Mouse (Mus musculus) left cerebral cortex, adult 2 months (tissue): ENCODE data around the gene Sh3tc1. TPM values are rescaled to one million over a fixed set of nuclear protein-coding genes. Genes with fewer than 3 reads are reported as not detected.

Experiments used
- DNase-seq, 2 experiments: peaks; one replicate each; pipeline ENCODE4 v3.0.0; 2021 to 2022; ENCODE audit warnings: low spot score in 2 of 2, mixed read lengths in 1 of 2; ENCODE audit errors: extremely low spot score in 1 of 2
- H3K27ac ChIP-seq: fragments of 200-600 bp; 2 replicates; pipeline ENCODE4 v1.8.1; 2022
- H3K4me3 ChIP-seq: fragments of 200-600 bp; 2 replicates; pipeline ENCODE4 v1.8.1; 2022
- CTCF ChIP-seq: fragments of 200-600 bp; IDR thresholded peaks from 2 replicates; pipeline ENCODE4 v1.8.1; 2022; ENCODE audit warnings: antibody characterized with exemption, mild to moderate bottlenecking, moderate library complexity
- intact Hi-C: fragments of 180-260 bp; cut with DNase I; formaldehyde crosslinking; loops from one replicate; pipeline ENCODE4 v1.15.1; 2025
- total RNA-seq, 2 experiments: library from RNA; stranded (reverse); gene quantifications; 2 replicates each; pipeline ENCODE4 v1.2.3; 2021

Sh3tc1 gene
- total RNA-seq, 2 experiments from 2014 or later = 2.4 to 4.3 TPM

DNA sequence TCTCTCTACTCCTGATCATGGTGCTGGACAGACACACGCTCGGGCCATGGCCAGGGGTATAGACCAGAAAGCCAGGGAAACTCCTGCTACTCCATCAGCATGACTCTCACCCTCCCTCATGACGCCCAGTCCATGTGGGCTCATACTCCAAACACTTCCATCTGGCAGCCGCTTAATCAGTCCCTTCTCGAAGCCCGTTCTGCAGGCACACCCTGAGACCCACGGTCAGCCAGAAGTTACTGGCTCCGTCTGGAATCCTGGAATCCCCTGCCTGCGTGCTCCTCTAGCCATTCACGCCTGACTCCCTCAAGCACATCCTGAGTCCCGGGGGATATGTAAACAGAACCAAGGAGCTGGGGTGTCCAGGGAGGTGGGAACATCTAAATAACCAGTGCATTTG is 48.5 kb downstream of the Sh3tc1 start:
- TF ChIP-seq CTCF = no peak
- no peak overlapping the region for H3K27ac ChIP-seq

DNA sequence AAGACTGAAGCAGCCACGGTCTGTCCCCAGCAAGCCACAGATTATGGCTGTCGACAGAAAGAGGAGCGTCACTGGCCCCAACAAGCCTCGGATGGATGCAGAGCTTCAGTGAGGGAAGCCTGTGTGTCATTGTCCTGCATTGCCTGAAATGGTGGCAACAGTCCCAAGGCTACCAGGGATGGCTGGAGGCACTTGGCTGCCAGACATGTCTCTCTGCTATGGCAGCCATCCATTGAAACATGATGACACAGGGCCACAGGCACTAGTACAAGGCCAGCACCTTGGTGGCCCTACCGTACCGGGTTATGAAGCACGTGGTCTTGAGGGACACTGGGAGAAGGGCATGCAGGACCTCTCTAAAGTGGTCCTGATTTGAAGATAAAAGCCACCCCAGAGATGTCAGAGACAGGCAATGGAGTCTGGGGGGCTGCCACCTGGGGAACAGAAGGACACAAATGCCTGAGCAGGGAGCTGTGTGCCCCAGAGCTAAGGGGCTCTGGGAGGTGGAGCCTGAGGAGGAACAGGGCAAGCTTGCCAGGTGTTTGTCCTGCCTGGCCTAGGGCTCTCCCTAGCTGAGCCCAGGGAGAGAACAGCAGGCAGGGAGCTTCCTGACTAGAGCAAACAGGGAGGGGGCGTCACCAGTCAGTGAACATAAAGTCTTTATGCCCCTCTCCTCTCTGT is 49.2 kb downstream of the Sh3tc1 start:
- intact Hi-C loops = no loop called here
- H3K27ac ChIP-seq = no peak overlapping the region
- no peak overlapping the region for H3K4me3 ChIP-seq
- DNase-seq = no peak
- no peak for TF ChIP-seq CTCF

More for the DNA sequence above, 48.5 kb downstream of the Sh3tc1 start:
- intact Hi-C loops = no loop called here
- DNase-seq = no peak
- H3K4me3 ChIP-seq = no peak overlapping the region

DNA sequence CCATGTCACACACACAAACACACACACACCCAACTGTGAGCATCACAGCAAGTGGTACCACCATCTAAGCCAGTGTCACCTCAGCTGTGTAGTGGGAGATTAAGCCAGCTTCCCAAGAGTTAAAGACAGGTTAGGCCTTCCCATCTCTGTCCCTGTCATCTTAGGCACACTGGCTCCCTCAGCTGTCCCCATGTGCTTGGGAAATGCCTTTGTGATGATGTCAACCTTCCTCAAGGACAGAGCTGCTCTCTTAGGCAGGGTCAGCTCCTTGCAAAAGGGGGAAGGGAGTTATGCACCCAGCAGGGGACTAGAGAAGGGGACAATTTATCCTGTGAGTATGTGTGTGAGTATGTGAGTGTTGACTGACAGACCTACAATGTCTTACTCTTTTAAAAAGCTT is 50.4 kb downstream of the Sh3tc1 start:
- H3K4me3 ChIP-seq = no peak overlapping the region
- no peak for DNase-seq
- no peak for TF ChIP-seq CTCF
- H3K27ac ChIP-seq = no peak overlapping the region
- intact Hi-C loops = no loop called here

DNA sequence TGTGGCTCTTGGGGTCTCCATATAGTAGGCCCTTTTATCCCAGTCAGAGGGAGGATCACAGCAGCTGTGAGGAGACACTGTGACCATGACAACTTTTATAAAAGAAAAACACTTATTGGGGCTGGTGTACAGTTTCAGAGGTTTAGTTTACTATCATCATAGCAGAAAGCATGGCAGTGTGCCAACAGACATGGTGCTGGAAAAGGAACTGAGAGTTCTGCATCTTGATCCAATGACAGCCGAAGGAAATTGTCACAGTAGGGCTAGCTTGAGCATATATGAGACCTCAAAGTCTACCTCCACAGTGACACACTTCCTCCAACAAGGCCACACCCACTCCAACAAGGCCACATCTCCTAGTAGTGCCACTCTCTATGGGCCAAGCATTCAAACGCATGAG is 50.9 kb downstream of the Sh3tc1 start:
- TF ChIP-seq CTCF = no peak
- Histone ChIP-seq H3K27ac (no peak overlapping the region), H3K4me3 (no peak overlapping the region)
- intact Hi-C loops = no loop called here
- no peak for DNase-seq

DNA sequence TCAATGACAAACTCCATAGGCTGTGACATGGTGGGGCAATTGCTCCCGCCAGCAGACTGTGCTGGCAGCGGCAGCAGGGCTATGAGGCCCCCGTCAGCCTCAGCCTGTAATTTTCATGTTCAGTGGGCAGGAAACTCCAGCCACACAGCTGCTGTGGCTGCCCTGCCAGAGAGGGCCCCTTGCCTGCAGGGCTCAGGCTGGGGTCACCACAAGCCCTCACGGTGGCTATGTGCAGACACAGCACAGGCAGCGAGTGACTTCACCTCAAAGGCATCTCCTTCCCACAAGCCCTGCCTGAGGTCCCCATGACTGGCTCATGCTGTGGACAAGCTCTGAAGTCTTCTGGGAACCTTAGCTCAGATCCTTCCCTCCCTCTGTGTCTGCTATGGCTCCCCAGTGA is 52.7 kb downstream of the Sh3tc1 start:
- no peak for TF ChIP-seq CTCF
- Histone ChIP-seq H3K27ac (no peak overlapping the region), H3K4me3 (no peak overlapping the region)
- DNase-seq = no peak
- intact Hi-C loops = no loop called here

DNA sequence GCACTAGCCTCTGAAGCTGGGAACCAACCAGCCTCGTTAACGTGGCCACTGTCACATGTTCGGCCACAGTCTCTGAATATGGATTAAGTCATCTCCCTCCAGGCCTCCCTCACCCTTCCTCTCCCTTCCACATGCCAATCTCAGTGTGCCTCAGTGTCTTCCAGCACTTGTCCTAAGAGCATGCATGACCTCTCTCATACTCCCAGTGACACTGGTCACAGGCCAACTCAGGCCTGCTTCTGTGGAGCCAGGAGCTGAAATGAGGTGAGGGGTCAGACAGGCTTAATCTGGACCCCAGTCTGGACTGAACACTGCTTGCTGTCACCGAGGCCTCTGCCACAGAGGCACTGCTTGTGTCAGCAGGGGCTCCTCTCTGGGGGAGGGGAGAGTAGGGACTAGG is 53.5 kb downstream of the Sh3tc1 start:
- intact Hi-C loops = no loop called here
- H3K4me3 ChIP-seq = no peak overlapping the region
- no peak for TF ChIP-seq CTCF
- no peak overlapping the region for H3K27ac ChIP-seq
- no peak for DNase-seq

DNA sequence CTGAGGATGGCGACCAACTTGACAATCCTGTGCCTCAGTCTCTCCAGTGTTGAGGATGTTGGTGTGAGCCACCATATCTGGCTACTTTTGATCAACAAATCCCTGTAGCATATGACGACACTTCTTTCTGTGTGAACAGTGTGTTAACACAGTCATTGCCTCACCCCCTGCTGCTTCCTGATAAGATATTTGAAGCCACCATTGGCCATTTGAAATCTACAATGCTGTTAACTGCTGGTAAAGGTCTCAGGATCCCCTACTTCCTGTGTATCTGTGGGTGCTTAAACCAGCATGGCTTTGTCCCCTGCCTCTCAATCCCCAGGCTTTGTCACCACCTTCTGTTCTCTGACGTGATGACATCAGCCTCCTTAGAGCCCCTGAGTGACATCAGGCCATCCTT is 54.7 kb downstream of the Sh3tc1 start:
- TF ChIP-seq CTCF = no peak
- intact Hi-C loops = no loop called here
- no peak for DNase-seq
- Histone ChIP-seq H3K4me3 (no peak overlapping the region), H3K27ac (no peak overlapping the region)

DNA sequence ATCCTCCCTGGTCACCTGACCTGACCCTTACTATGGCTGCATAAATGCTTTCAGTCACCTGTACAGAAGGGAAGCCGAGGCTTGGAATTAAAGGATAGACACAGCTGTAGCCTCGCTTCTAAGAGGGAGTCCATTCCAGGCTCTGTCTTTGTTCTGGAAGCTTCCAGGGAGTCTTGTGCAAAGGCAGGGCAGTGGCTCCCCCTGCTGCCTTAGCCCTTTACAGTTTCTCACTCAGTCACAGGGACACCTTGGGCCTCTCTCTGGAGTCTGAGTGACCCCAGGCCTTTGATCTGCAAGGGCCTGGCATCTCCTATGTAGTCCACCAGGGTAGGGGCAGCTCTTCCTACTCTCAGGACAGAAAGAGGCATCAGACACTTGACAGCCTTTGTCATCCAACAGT is 58.8 kb downstream of the Sh3tc1 start:
- TF ChIP-seq CTCF = peak; percentile 65
- no peak overlapping the region for H3K27ac ChIP-seq
- no peak overlapping the region for H3K4me3 ChIP-seq
- peak in 1 of 2 experiments; percentile 34 for DNase-seq
- intact Hi-C loops = loop anchor here (1.0 to 5.0 kb wide), 2 partner anchors 54 to 86 kb away; no protein-coding TSS in a partner anchor

DNA sequence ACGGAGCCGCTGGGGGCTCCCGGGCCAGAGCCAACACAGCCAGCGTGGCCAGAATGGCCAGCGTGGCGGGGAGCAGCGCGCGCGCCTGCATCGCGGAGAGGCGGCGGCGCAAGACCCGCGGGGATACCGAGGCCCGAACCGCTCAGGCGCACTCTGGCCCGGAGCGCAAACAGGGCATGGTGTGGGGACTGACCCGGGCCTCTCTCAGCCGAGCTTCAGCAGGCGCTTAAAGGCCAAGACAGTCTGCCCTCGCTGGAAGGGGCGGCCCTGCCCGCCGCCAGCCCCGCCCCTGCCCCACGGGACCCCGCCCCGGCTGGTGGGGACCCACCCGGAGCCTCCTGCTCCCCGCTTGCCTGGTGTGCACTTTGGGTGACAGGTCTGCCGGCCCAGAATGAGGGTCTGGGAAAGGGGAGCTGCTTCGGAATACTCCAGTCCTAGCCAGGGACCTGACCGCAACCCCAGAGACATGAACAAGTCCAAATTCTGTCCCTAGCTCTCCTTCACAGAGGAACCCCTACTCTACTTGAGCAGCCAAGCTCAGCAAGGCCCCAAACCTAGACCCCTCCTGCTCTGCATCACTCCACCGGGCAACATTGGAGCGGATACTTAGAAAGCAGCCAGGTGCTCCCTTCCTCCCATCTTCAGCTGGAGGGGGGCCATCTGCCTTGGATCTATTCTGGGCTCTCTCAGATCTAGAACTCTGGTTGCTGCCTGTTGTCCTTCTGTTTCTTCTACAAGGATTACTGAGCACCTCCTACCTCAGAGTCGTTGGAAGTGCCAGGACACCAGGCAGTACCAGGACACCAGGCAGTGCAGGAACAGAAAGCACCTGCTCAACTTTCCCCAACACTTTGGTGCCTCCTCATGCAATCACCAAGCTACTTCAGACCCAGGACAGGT is 60.3 kb downstream of the Sh3tc1 start, which contains the start of gene Htra3:
Gene Htra3, minus strand, starts transcription at position 527 of the 900 bp plus-strand sequence.
- peak within 1 kb of the TSS; percentile 25; the same call in 1 of the 2 replicates for H3K27ac ChIP-seq
- peak within 1 kb of the TSS; percentile 41 for H3K4me3 ChIP-seq
- intact Hi-C loops = loop anchor here (5.0 kb wide), 1 partner anchor 52 kb away; no protein-coding TSS in a partner anchor
- TF ChIP-seq CTCF = no peak
- DNase-seq = no peak

DNA sequence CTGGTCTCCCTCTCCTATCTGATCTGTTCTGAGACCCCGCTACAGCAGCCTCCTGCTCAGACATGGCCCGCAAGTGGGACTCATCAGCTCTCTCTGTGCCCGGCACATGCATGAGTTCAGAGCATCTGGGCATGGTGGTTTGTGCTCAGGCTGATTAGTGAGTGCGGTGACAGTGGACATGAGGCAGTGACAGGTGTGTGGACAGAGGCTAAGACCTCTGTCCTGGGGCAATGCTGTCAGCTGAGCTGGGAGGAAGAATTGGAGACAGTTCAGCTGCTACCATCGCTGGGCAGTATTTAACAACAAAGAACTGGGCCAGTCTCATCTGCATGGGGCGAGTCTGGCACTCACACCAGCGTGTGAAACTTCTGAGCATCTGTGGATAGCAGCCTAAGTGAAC is 62.8 kb downstream of the Sh3tc1 start:
- Histone ChIP-seq H3K27ac (no peak overlapping the region), H3K4me3 (no peak overlapping the region)
- no peak for TF ChIP-seq CTCF
- intact Hi-C loops = no loop called here
- no peak for DNase-seq

DNA sequence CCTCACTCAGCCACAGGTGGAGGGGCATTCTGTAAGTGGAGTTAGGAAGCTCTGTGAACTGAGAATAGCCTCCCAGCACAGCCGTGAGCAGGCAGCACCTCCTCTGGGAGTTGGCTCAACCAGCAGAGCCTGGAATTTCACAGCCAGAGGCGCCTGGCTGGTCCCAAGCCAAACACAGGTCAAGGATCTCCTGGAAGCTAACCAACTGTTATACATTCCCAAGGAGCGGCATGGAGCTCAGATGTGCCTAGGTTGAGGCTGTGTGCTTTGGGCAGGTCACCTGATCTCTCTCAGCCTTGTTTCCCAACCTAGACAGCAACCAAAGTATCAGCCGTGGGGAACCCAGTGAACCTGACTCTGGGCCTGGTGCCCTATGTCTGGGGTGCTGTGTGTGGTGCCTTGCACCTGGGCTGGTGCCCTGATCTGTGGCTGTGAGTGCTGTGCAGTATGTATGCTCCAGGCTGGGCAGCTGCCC is 65.7 kb downstream of the Sh3tc1 start:
- Histone ChIP-seq H3K27ac (peak overlapping the region; percentile 69; the same call in 1 of the 2 replicates), H3K4me3 (no peak overlapping the region)
- DNase-seq = no peak
- intact Hi-C loops = no loop called here
- TF ChIP-seq CTCF = no peak

DNA sequence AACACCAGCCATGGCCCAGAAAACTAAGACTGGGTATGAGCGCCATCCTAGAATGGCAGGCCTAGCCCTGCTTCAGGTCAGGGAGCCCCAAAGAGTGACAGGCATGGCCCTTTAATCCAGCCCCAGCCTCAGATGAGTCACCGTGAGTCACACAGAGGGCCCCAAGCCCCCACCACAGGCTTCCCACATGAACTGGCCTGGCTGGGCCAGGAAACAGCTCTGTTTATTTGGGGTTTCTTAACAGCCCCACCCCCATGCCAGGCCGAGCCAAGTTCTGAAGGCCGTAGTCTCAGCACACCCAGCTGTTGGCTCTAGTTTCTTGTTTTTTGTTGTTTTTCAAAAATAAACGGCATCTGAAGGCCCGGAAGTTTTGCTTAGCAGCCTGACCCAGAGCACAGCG is 66.7 kb downstream of the Sh3tc1 start:
- intact Hi-C loops = no loop called here
- H3K4me3 ChIP-seq = no peak overlapping the region
- H3K27ac ChIP-seq = peak overlapping the region; percentile 69
- DNase-seq = peak; percentile 31 to 42
- no peak for TF ChIP-seq CTCF
